Mouse (Mus musculus): ENCODE measurements around the gene Galntl6.

Galntl6 gene

GRCm38 (mm10) chr8:58912196-58912839 lies at the start of gene Galntl6:
Gene Galntl6 (minus strand): TSS chr8:58912640.
- DNase-seq (ENCODE audit: low spot score in 2 of 2) = no peak

GRCm38 (mm10) chr8:58957195-58957739 lies 44.8 kb upstream of the Galntl6 start:
- DNase-seq (ENCODE audit: low spot score in 2 of 2) = no peak

DNA sequence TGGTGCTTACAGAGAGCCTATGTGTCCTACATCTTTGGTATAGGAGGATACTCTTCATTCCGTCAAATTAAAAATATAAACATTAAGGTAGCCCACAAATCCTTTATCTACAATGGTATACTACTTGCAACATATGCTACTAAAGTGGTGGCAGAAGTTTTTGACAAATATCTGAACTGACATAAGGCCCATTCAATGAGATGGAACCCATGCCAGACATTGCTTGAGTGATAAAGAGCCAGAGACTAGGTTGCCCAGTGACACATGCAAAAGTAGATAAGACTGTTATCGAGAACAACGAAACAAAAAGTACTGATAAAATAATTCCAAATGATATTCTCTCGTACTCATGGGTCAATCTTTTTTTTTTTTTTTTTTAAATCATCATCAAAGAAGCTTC lies 31.3 kb upstream of the Galntl6 start:
- DNase-seq (ENCODE audit: low spot score in 2 of 2) = no peak

DNA sequence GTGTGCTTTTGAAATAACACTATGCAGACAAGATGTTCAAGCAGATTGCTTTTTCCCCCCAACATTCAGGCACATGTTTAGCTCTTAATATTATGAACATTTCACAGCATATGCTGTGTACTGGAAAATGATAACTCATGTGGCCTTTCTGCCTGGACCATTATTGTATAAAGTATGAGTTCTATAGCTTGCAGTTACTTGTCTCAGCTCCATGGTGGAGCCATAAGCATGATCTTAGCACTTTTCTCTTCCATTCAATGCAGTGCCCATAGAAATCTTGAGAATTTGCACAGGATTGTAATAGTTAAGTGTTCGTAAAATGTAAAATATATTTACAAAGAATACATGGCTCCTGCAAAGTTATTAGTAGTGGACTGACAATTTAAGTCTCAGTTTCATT lies 18.6 kb upstream of the Galntl6 start:
- DNase-seq (ENCODE audit: low spot score in 2 of 2) = no peak

DNA sequence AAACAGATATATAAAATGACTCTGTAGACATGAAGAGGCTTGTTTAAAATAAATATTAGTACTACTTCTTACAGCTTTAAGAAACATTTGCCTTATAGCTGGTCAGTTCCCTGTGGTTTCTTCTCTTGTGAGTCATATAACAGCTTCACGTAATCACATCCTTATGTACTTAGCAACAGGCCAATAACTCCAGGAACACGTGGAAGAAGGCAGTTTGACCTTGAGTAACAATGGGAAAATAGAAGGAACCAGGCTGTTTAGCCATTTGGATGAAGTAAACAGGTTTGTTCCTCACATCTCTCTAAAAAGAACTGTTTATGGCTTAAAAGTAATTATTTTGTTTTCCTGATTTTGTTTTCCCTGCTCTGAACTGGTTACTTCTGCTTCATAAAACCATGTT lies 2.7 kb upstream of the Galntl6 start:
- DNase-seq (ENCODE audit: low spot score in 2 of 2) = no peak

GRCm38 (mm10) chr8:58913640-58913968 lies 1.2 kb upstream of the Galntl6 start:
- no peak for DNase-seq (ENCODE audit: low spot score in 2 of 2)

DNA sequence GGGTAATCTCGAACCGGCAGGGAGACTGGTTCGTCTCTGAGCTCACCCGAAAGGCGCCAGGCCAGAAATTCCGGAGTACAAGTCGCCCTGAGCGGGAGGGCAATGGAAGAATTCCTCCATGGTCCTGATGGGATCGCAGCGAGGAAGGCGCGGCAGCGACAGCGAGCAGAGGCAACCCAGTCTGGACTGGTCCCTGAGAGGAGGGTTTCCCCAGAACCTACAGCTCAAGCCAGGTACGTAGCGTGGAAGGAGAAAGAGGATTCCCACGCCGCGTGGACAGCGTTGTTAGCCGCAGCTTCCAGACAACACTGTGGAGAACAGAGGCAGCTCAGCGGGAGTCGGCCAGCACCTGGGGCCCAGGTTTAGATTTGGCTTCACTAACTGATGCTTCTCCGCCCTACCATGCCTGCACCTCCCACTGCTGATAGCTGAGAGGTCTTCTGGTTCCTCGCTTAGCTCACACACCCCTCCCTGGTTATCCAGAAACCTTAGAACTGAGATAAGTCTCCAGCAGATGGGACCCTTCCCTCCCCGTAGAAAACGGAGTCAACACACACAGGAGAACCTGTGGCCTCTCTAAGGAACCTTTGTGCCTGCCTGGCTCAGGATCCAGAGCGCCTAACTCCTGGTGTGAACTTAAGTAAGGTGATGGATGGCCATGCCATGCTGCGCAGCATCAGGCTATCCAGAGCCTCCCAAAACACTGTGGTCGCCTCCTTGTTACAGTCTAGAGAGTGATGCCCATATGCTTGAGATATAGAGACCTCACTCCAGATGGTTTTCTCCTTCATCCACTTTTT lies 600 bp upstream of the Galntl6 start:
- DNase-seq (ENCODE audit: low spot score in 2 of 2) = no peak

DNA sequence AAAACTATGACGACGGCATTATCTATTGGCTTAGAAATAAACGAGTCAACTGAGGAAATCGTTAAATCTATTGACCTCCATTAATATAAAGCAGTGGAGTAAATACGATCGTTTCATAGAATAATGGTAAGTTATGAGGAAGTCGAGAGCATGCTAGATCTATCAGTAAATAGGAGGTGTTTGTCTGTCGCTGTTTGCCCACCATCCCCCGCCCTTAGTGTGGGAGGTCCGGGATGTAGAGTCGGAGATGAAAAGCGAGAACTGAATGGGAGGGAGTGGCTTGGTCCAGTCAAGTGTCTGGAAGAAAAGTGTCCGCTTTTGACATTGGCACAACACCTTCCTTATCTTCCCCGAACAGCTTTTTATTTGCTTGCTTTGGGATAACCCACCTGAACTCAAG lies 763 bp downstream of the Galntl6 start, which contains the start of gene BC030500:
Gene BC030500, plus strand, starts transcription at position 79 of the 400 bp plus-strand sequence.
- DNase-seq (ENCODE audit: low spot score in 2 of 2) = no peak

DNA sequence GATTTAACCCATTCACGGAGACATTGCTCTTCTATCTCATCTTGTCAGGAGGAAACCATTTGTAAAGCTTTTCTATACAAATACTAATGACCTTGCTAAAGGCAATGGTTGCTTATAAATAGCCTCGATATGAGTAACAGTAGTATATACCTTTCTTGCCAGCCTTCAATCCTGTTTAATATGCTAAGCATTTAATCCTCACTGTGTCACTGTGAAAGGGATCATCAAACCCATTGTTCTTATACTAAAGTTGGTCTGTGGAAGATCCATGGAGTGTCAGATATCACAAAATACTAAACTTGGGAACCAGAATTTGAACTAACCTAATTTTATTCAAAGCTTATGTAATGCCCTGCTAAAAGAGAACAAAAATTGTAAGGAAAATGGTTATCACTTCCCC lies 8.0 kb downstream of the Galntl6 start:
- DNase-seq (ENCODE audit: low spot score in 2 of 2) = no peak

DNA sequence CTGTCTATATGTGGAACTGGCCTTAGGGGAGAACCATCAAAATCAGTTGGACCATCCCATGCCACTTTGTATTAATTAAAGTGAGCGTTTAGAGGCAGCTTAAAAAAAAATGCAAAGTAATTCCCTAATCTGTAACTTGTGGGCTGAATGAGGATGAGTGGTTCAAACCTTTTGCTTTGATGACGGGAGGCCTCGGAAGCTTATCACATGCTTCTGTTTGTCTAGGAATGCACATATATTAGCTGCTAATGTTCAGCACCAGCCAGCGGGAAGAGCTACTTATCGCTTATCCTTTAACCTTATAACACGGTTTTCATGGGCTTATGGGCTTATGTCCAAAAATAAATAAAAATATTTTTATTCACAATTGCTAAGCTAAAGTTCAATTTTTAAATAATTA lies 16.5 kb downstream of the Galntl6 start:
- no peak for DNase-seq (ENCODE audit: low spot score in 2 of 2)

GRCm38 (mm10) chr8:58890591-58890990 lies 21.8 kb downstream of the Galntl6 start:
- no peak for DNase-seq (ENCODE audit: low spot score in 2 of 2)

GRCm38 (mm10) chr8:58886405-58886804 lies 26.0 kb downstream of the Galntl6 start:
- DNase-seq (ENCODE audit: low spot score in 2 of 2) = no peak

GRCm38 (mm10) chr8:58824347-58824746 lies 88.1 kb downstream of the Galntl6 start:
- no peak for DNase-seq (ENCODE audit: low spot score in 2 of 2)

GRCm38 (mm10) chr8:58805190-58805589 lies 107.2 kb downstream of the Galntl6 start:
- no peak for DNase-seq (ENCODE audit: low spot score in 2 of 2)

- no peak for DNase-seq (ENCODE audit: low spot score in 2 of 2)
Observed at GRCm38 (mm10) chr8:58801847-58802246, 110.6 kb downstream of the Galntl6 start.

DNA sequence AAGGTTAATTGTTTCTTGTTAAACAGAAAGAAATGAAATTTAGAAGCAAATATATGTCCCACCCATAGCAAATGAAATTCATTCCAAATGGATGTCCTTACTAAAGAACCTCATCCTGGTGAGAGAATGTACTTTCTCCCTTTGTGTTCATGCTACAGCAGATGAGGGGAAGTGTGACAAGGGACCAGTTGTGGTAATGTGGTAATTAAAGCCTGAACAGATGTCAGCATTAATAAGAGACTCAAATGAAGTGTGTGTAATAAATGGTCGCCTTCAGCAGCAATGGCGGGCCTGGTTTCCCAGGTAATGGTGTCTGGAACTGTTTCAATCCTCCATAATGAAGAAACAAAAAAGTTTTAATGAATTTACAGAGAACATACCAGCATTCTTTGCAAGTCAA lies 158.7 kb downstream of the Galntl6 start:
- no peak for DNase-seq (ENCODE audit: low spot score in 2 of 2)

GRCm38 (mm10) chr8:58737963-58738362 lies 174.5 kb downstream of the Galntl6 start:
- no peak for DNase-seq (ENCODE audit: low spot score in 2 of 2)

- no peak for DNase-seq (ENCODE audit: low spot score in 2 of 2)
Observed at GRCm38 (mm10) chr8:58691761-58692160, 220.7 kb downstream of the Galntl6 start.

DNA sequence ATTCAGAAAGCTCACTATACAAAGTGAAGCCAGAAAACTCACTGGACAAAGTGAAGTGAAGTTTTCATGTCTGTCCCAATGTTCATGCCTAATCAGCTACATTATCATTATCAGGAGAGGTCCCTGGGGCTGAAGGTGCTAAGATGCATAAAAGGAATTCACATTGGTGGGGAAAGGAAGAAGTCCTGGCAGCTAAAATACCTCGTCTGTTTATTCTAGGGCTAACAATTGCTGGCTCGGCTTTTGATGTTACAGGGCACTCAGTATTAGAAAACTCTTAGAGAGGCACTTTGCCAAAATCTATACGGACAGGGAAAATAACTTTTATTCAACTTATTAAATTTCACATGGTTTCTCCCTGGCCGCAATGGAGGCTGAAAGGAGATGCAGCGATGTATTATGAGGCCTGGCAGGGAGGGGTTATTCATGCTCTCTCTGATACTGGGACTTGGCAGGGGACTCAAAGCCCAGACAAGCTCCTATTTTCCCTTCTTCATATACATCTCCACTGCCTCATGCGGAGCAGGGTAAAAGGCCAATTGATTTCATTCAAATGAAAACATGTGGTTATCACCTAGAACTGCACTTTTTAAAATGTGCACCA lies 234.5 kb downstream of the Galntl6 start:
- DNase-seq (ENCODE audit: low spot score in 2 of 2) = no peak

GRCm38 (mm10) chr8:58669075-58669474 lies 243.4 kb downstream of the Galntl6 start:
- no peak for DNase-seq (ENCODE audit: low spot score in 2 of 2)

DNA sequence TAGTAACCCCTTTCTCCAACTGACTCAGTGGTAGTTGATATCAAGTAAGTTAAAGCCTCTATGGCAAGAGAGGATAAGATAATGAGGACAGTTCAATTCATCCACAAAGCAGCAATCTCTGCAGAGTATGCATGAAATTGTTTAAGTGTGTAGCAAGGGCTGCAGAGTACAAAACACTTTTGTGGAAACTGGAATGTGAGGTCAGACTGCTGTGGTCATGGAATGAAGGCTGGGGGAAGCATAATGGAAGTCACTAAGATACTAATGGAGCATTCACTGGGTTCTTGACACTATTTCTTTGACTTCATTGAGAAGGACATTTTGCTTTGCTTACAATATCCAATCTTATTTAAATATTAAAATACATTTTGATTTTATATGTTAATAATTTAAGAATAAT lies 252.4 kb downstream of the Galntl6 start:
- no peak for DNase-seq (ENCODE audit: low spot score in 2 of 2)

GRCm38 (mm10) chr8:58655631-58656030 lies 256.8 kb downstream of the Galntl6 start:
- DNase-seq (ENCODE audit: low spot score in 2 of 2) = no peak

GRCm38 (mm10) chr8:58606451-58606850 lies 306.0 kb downstream of the Galntl6 start:
- no peak for DNase-seq (ENCODE audit: low spot score in 2 of 2)
